Mouse (Mus musculus) heart, adult 8-10 months (tissue): ENCODE data around the gene Zranb1. TPM values are rescaled to one million over a fixed set of nuclear protein-coding genes. Genes with fewer than 3 reads are reported as not detected.

Source experiments
- DNase-seq: peaks from one replicate; pipeline ENCODE4 v3.0.0; 2022; ENCODE audit warnings: low spot score
- total RNA-seq, 4 experiments: library from RNA; stranded (reverse); gene quantifications; 2 replicates each; pipeline ENCODE4 v1.2.4; 2022

Gene Zranb1
- 10 to 100 TPM; 34.2 to 39.8 (median 37.6) TPM for total RNA-seq

- DNase-seq, result peak; percentile 97
Measured at GRCm38 (mm10) chr7:132930850-132931559, at the start of gene Zranb1. TSS of gene Zranb1 (plus strand) at chr7:132931142.

- DNase-seq, result no peak
Measured at GRCm38 (mm10) chr7:132882343-132882742, 48.6 kb upstream of the Zranb1 start.

- DNase-seq, result no peak
Measured at GRCm38 (mm10) chr7:132884031-132884430, 46.9 kb upstream of the Zranb1 start.

- no peak for DNase-seq
Measured at GRCm38 (mm10) chr7:132887019-132887804, 43.7 kb upstream of the Zranb1 start.

- DNase-seq, result no peak
Measured at GRCm38 (mm10) chr7:132888052-132888451, 42.9 kb upstream of the Zranb1 start.

- DNase-seq, result no peak
Measured at GRCm38 (mm10) chr7:132888518-132889249, 42.3 kb upstream of the Zranb1 start.

GRCm38 (mm10) chr7:132889691-132890090 is 41.3 kb upstream of the Zranb1 start:
- DNase-seq, result no peak

- DNase-seq, result no peak
Measured at GRCm38 (mm10) chr7:132890201-132890600, 40.7 kb upstream of the Zranb1 start.

- peak; percentile 19 for DNase-seq
Measured at GRCm38 (mm10) chr7:132891561-132892310, 39.2 kb upstream of the Zranb1 start.

GRCm38 (mm10) chr7:132892311-132892661 is 38.7 kb upstream of the Zranb1 start:
- DNase-seq, result no peak

- DNase-seq, result no peak
Measured at GRCm38 (mm10) chr7:132892806-132893205, 38.1 kb upstream of the Zranb1 start.

GRCm38 (mm10) chr7:132893336-132893735 is 37.6 kb upstream of the Zranb1 start:
- DNase-seq, result no peak

- DNase-seq, result peak; percentile 24
Measured at GRCm38 (mm10) chr7:132894841-132895555, 35.9 kb upstream of the Zranb1 start.

GRCm38 (mm10) chr7:132896206-132896815 is 34.6 kb upstream of the Zranb1 start:
- peak; percentile 34 for DNase-seq

GRCm38 (mm10) chr7:132897258-132897657 is 33.7 kb upstream of the Zranb1 start:
- DNase-seq, result no peak

GRCm38 (mm10) chr7:132898234-132898633 is 32.7 kb upstream of the Zranb1 start:
- no peak for DNase-seq

GRCm38 (mm10) chr7:132900826-132901531 is 30.0 kb upstream of the Zranb1 start:
- peak; percentile 32 for DNase-seq

GRCm38 (mm10) chr7:132903796-132904195 is 27.1 kb upstream of the Zranb1 start:
- no peak for DNase-seq

GRCm38 (mm10) chr7:132921971-132922370 is 9.0 kb upstream of the Zranb1 start:
- no peak for DNase-seq

GRCm38 (mm10) chr7:132925227-132925626 is 5.7 kb upstream of the Zranb1 start:
- DNase-seq, result no peak
